Mouse (Mus musculus): ENCODE measurements around the gene Maats1. TPM values are rescaled to one million over a fixed set of nuclear protein-coding genes. Genes with fewer than 3 reads are reported as not detected.
"Not testable (repeated sequence)": the region's sequence is repeated elsewhere in the genome, so short reads cannot be mapped to it uniquely, and the experiment has no call there.

The Maats1 gene
- polyA plus RNA-seq, 1 experiment = 0.24 TPM

DNA sequence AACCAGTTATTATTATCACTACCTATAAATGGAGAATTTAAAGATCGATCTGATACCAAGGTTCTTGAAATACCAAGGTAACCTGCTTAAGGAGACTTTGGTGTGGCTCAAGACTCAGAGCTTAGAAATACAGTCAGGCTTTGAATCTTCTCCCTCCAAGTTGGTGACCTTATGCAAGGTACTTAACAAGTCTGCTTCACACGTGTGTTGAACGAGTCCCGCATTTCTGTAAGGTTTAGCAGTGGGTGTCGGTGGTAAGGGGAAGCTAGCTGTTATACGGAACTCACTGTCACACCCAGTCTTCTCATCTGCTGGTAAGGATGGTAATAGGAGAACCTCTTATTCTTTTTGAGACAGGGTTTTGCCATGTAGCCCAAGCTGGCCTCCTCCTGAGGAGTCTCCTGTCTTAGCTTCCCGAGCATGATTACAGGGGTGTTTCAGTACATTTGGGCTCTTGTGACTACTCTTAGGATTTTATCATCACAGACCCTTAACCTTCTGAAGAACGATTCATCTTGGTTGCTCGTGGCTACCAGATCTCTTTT, 6.3 kb upstream of the Maats1 start:
- no peak for DNase-seq (ENCODE audit: low read depth)

DNA sequence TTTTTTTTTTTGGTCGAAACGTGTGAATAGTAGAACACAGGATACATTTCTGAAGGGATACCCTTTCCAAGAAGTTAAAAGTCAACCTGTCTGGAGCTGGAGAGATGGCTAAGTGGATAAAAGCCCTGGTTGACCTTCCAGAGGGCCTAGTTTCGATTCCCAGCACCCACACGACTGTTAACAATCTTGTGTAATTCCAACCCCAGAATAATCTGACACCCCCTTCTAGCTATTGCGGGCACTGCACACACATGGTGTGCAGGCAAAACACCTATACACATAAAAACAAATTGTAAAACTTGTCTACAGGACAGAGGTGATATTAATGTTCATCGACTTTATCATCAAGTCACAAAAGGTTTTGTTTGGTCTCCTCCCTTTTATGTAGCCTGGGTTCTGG, 5.6 kb upstream of the Maats1 start:
- DNase-seq (ENCODE audit: low read depth) = no peak

DNA sequence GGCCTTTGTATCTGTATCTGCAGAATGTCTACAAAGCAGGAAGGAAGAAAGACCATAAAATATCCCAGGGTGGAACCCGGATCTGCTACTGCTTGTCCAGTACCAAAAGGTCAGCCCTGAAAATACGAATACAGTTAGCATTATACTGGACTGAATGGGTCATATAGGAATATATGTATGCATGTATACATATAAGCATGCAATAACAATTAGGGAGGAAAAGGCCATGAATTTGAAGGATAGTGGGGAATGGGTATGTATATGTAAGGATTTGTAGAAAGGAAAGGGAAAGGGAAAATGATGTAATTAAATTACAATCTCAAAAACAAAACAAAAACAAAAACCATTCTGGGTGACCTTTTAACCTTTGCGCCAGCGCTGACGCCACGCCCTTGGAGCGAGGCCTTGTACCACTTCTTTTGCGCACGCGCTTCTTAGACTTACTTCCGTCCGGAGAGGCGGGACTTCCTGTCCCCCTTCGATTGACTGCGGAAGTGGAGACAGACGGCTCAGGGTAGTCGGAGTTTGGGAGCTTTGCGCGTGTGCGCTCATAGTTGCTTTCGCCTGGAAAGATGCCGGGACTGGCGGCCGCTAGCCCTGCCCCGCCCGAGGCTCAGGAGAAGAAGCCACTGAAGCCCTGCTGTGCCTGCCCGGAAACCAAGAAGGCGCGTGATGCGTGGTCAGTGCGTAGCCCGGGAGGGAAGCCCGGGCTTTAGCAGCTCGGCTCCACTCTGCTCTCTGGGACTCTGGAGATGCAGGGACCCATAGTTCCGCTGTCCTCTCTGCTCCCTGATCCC, 4.8 kb upstream of the Maats1 start, which contains the start of the genes Cox17 and Gm21987:
Gene Cox17 (plus strand): TSS at position 463 of the 797 bp plus-strand sequence.
Gene Gm21987 (plus strand): TSS at position 512 of the 797 bp plus-strand sequence.
- DNase-seq (ENCODE audit: low read depth) = peak; percentile 62

DNA sequence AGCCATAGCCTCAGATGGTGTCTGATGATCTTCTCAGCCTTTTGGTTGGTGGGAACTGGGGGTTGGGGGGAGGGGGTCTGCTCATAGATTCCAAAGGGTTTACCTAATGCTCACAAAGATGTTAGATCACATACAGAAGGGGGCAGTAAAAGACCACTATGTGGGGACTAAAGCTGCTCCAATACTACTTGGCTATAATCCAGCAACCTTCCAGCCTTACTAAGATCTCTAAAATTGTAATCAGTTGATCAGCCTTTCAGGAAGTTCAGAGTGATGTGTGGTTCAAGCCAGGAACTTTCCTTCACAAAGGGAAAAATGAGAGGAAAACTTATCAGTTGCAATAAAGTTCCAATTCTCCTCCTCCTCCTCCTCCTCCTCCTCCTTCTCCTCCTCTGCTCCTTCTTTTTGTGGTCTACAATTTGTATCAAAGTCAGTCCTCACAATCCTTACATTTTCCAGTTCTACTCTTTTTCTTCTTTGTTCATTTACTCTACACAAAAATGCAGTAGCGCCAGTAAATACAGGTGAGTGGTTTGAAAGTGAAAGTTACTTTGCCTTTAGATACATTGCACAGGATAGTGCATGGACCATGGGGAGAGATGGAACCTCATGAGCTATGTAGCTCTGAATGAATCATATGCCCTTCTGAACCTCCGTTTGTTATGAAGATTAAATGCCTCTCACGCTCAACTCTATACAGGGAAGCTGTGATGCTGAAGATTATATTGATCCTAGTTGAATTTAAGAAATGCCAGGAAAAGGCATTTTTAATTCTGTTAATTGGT, 3.2 kb upstream of the Maats1 start:
- DNase-seq (ENCODE audit: low read depth) = no peak

DNA sequence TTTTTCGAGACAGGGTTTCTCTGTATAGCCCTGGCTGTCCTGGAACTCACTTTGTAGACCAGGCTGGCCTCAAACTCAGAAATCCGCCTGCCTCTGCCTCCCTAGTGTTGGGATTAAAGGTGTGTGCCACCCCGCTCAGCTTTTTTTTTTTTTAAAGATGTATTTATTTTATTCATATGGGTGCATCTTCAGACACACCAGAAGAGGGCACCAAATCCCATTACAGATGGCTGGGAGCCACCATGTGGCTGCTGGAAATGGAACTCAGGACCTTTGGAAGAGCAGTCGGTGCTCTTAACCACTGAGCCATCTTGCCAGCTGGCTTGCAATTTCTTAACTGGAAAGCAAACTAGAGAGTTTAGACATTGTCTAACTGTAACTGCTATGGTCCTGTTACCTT, 3.9 kb downstream of the Maats1 start:
- DNase-seq (ENCODE audit: low read depth) = not testable (repeated sequence)

DNA sequence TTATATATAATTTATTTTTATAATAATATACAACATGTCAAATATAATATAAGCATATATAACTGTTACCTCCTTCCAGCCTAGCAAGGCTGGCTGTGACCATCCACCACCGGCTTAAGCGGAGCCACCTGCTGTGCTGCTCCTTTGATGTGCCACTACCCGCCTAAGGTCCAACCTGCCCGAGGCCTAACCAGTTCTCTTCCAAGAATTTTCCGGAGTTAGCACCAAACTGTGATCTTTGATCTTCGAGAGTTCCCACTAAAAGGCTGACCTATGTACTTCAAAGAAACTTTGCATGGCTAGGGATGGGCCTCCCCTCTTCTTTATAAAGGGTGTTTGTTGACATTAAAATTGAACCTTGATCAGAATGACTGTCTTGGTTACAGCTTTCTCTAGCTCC, 7.5 kb downstream of the Maats1 start:
- no peak for DNase-seq (ENCODE audit: low read depth)

DNA sequence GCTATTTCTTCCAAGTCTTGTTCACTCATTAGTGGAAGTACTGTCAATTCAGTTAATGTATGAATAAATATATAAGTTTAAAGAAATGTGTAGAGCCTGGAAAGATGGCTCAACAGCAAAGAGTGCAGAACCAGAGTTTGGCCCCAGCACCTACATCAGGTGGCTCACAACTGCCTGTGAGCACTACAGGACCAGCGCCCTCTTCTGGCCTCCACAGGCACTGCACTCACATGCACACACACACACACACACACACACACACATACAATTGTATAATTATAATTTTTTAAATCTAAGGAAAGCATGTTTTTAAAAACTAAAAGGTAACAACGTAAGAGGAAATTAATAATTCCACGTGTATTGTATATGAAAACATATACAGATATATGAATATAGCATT, 12.6 kb downstream of the Maats1 start:
- no peak for DNase-seq (ENCODE audit: low read depth)

DNA sequence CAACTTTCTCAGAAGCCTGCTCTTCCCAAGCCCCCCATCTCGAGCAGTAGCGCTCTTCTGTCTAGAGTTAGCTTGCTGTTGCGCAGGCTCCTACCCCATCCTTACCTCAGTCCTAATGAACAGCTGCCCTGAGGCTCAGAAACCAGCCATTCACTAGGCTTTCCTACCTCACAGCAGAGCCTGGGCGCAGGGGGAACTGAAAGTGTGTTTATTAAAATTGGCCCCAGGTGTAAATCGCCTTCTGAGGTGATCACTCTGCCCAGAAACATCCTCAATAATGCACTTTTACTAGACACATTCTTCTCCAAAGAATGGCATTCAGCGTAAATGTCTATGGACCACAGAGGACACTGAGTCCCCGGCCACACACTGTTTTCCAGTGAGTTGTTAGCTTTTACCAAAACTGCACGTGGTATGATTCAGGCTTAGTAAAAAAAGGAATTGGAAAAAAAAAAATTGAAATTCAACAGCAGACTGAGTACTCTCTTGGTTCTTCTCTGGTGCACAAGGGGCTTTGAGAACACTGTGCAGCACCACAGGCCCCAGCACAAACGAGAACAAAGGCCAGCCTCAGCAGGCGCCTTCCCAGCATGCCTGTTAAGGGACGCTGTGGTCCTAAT, 15.1 kb downstream of the Maats1 start:
- DNase-seq (ENCODE audit: low read depth) = no peak

DNA sequence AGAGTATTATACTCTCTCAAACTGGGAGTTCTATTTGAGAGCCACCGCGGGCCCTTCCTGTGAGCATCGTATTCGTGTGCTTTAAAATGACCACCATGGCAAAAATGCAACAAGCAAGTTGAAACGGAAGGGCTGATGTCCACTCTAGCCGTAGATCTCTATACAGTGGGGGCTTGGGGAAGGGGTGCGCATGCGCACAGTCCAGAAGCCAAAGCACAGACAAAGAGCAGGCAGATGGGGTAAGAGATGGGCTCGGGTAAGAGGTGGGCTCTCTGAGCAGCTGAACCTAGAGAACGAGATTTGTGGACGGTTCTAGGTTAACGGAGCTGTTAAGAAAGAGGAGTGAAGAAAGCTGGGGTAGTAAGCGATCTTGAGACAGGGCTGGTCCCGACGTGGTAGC, 17.6 kb downstream of the Maats1 start:
- no peak for DNase-seq (ENCODE audit: low read depth)

DNA sequence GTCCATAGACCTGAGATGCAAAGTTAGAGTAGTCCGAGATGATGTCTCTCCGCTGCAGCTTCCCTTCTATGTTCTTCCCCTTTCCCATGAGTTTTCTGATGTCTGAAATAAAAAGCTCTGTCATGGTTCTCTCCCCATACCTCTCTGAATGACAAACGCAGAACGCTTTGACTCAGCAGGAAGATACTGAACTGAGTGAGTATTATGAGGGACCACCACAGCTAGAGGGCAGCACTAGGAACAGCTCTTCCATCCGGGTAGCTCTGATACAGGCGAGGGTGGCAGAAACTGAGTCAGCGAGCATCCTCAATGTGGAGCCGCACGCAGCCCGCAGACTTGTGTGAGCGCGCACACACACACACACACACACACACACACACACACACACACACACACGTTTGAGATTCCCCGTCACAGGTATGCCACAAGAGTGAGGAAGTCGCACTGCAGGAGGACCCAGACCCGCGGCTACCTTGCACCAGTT, 20.4 kb downstream of the Maats1 start:
- DNase-seq (ENCODE audit: low read depth) = no peak

DNA sequence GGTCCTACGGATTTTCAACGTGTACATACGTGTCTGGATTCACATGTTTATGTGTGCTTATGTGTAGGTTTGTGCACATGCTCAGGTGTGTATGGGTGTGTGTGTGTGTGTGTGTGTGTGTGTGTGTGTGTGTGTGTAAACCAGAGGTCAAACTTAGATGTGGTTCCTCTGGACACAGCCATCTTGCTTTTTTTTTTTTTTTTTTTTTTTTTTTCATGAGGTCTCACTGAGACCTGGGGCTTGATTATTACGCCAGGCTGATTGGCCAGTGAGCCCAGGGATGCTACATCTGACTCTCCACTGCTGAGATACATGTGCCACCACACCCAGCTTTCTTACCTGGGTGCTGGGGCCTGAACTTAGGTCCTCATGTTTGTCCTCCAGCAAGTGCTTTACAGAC, 22.9 kb downstream of the Maats1 start:
- DNase-seq (ENCODE audit: low read depth) = no peak

DNA sequence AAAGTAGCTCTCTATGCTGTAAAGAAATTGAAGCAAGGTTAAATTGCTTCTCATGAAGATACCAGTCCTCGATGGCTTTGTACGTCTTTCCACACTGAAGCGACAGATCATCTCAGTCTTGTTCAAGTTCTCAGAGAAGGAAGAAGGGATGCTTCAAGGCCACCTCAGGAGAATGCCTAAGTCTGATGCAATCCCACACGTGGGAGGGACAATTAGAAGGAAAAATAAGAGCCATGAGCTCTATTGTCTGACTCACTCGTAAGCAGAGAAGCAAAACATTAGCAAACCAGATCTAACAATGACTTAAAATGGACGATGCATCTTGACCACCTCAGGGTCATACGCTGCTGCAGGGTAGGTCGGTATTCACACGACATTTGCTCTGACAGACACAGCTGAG, 23.5 kb downstream of the Maats1 start:
- peak; percentile 23 for DNase-seq (ENCODE audit: low read depth)

DNA sequence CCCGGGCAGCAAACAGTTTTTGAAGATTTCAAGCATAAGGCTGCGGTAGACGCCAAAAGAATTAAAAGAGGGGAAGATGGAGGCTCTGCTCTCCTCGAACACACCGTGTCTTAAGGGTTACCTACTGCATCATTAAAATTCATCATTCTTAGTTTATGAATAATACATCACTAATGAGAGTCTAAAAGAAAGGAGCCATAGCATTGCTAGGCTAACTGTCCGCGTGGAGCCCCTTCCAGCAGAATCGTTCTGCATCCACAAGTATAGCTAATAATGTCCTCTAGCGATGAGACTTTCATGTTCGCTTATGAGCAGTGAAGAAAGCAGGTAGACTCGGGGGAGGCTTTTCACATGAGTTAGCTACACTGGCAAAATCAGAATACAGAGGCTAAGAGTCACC, 33.7 kb downstream of the Maats1 start:
- DNase-seq (ENCODE audit: low read depth) = no peak

DNA sequence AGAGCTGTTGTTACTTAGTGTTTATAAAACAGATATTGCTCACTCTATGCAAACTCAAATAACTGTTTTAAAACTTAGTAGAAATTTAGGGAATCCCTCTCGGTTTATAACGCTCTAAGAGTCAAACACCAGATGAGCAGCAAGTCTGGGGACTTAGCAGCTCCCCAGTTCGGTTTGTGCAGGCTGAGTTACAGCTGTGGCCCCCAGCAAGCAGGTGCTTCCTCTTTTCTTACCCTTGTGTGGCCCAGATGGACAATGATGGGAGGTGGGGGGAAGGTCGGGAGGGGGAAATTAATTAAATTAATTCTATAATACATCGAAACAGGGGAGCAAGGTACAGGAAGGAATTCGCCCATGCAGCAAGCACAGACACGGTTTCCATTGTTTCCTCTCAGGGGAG, 34.3 kb downstream of the Maats1 start:
- no peak for DNase-seq (ENCODE audit: low read depth)

DNA sequence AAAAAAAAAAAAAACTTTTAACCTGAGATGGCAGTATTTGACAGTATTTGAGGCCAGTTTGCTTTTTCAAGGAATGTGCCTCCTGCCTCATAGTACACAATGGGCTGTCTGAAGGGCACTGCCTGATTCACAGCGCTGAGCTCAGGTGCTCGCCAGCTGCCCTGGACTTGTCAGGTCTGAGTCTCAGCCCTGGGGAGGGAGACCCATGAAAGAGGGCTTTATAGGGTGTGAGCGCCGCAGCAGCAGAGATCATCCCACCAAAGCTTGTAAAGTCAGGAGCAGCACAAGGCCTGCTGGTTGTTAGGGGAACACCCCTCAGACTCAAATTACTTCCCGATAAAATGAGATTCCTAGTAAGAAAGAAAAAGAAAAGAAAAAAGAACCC, 34.7 kb downstream of the Maats1 start:
- no peak for DNase-seq (ENCODE audit: low read depth)

DNA sequence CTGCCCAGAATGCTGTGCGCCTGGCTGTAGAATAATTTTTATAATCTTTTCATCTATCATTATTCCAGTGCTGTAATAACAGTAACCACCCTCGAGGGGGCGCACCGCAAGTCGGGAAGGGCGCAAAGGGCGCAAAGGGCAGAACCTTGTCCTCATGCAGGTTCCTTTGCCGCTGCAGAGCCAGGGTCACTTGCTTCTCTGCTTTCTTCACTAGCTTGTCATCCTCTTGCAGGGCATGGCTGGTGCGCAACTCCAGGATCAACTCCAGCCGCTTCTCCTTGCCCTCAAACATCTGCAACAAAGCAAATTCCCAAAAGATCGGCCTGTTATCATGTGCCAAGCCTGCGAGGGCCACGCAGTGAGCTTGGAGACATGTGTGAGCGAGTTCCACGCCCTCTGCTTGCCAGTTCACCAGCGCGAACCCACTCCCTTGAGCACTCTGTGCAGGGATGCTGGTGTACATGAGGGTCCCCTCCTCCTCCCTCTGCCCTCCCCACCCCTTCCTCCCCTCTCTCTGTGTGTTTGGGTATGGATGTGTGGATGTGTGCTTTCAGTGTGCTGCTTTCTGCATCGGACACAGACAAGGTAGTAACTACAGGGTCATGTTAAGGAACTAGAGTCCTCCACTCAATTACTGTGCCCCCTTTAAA, 35.2 kb downstream of the Maats1 start:
- no peak for DNase-seq (ENCODE audit: low read depth)

DNA sequence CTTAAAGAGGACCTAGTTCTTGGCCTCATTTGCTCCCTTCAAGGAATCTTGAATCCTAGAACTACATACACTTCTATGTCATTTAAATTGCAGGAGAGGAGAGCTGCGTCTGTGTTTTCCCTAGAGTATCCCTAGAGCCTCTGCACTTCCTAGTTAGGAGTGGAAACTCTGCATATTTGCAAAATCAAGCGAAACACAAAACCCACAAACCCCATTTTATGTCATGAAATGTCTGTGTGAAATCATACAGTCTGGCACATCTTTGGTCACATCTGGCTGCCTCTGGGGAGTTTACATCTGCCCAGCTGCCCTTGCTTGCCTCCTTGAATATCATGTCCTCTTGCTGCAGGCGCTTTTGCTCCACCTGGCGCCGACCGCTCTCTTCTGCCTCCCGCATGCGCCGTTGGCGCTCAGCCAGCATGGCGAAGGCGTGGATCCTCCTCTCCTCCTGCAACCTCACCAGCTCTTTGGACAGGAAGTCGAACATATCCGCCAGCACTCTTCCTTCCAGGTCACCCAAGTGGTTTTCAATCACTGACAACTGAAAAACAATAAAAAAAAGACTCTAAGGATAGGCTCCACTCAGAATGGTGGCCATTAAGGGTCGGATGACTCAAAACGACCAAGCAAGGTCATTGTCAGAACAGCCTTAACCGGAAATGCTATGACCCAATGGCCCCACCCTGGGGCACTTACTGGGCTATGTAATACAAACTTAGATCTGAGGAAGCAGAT, 37.3 kb downstream of the Maats1 start:
- DNase-seq (ENCODE audit: low read depth) = peak; percentile 37

DNA sequence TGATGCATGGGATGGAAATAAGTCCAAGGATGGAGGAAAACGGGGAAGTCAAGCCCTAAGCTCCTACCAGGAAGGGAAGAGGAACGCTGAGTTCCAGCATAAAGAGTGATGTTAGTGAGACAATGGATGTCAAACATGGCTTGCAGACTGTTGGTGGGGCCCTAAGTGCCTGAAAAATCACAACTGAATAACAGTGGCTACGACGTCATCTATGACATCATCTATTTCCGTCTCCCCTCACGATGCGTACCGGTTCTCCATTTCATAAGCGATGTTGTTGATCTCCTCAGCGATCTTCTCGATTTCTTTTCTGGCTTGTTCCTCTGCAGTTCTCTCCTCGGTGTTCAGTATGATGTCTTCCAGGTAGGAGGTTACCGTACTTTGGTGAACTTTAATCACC, 39.6 kb downstream of the Maats1 start:
- DNase-seq (ENCODE audit: low read depth) = no peak

DNA sequence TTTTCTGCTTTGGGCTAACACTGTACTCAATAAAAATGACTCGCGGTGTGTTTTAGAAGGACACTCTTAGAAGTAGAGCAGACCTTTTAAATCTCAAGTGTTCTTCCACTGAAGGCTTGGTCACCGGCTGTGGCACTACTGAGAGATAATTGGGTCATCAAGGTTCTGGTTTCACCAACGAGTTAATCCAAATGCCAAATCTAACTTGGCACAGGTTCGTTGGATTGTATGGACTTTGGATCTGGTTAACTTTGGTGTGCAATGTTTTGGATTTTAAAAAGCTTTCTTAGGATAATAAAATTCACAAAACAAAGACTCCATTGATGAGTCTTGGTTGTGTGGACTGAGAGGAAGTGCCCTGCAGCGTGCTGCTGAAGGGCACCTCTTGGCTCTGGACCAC, 43.5 kb downstream of the Maats1 start:
- DNase-seq (ENCODE audit: low read depth) = no peak

DNA sequence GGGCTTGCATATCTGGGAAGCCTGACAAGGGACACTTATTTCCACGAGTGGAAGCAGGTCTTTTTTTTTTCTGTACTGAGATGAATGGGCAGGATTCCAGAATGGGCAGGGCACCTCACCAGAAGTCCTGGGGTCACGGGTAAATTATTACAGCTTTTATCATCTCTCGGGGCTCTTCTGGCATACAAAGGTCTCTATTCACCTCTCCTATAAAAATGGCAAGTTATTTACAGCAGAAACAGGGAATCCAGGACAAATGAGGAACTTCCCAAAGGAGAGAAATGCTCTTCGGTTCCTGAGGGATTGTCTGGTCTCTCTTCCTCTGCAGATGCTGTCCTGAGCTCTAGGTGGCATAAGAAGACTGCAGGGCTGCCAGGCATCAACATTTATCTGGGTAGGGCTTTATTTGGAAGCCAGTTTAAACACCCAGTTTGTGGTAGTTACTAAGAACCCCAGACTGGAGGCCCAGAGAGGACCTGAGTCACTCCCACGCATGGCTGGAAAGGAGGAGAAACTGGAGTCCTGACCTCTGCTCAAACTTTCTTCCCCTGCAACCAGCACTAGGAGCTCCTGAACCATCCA, 46.5 kb downstream of the Maats1 start:
- DNase-seq (ENCODE audit: low read depth) = no peak

Data from gonadal fat pad, adult 2 months (tissue).